Mouse (Mus musculus): ENCODE results near the gene Slc44a1. TPM values are rescaled to one million over a fixed set of nuclear protein-coding genes. Genes with fewer than 3 reads are reported as not detected.

Gene Slc44a1
- total RNA-seq (2021) = 10 to 100 TPM; 60.7 to 71.0 TPM
- long read RNA-seq, full-length matches to known transcripts = 29 of 42 reads
- long read RNA-seq, partial matches to known transcripts = 4 of 42 reads
- long read RNA-seq, other reads (novel, unspliced or antisense) = 9 of 42 reads

DNA sequence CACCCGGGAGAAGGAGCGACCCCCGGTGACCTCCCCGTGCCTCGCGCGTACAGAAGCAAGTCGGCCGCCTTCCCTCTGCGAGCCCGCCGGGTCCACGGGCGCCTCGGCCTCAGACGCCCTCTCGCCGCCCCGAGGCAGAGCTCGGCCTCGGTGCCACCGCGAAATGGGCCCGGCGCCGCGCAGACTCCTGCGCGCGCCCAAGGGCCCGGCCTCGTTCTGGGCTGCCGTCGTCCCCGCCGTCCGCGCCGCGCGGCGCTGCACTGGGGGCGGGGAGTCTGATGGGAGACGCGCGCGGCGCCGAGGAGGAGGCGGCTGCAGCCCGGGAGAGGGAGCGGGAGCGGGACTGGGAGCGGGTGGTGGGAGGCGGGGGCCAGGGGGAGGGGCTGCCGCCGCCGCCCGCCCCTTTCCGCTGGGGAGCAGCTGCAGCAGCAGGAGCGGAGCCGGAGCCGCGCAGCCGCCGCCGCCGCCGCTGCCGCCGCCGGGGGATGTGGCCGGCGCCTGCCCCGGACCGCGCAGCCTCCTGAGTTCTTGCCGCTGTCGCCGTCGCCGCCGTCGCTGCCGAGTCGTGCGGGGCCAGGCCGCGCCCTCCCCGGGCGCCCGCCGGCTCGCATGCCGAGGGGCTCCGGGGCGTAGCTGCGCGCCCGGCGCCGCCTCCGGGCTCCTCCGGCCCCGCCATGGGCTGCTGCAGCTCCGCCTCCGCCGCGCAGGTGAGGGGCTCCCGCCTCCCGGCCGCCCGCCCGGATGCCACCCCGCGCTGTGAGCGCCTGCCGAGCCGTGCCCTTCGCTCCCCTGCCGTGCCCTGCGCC lies at the start of gene Slc44a1:
Slc44a1 (plus strand) TSS at position 404 of the 806 bp plus-strand sequence.
- peak; percentile 81 to 89 for DNase-seq (ENCODE audit: low spot score in 2 of 2)

DNA sequence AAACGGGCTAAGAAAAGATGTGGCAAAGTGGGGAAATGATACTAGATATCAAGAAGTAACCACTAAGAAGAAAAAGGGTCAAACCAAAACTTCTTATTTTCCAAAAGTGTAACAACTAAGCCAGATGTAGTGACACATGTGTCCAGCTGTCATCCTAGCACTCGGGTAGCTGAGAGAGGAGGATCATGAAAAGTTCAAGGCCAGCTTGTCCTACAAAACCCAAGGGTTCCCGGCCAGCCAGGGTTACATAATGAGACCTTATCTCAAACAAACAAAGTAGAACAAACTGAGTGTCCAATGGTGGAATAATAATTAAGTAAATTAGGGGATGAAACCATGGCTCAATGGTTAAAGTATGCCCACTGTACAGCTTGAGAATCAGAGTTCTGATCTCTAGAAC lies 45.2 kb upstream of the Slc44a1 start:
- DNase-seq (ENCODE audit: low spot score in 2 of 2) = no peak

DNA sequence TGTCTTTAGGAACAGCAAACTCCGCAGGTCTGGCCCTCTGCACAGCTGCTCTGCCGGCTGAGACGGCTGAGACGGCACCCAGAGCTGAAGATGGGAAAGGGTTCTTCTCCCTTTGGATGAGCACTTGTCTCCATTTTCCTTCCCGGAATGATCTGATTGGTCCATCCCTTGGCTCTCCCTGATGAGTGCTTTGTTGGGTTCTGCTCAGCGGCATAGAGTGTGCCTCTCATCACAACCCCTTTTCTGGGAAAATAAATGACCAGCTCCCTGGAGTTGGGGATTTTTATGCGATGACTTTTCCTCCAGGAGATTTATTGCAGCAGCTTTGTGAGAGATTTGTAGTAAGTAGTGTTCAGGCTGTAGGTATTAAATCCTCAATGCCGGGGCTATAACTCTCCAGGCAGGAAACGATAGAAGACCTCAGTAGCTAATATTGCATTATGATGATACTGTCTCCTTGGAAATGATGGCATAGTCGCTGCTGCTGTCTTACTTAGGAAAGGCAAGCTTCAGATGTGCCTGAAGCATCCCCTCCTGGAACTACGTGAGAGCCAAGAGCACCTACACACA lies 43.5 kb upstream of the Slc44a1 start:
- DNase-seq (ENCODE audit: low spot score in 2 of 2) = no peak

DNA sequence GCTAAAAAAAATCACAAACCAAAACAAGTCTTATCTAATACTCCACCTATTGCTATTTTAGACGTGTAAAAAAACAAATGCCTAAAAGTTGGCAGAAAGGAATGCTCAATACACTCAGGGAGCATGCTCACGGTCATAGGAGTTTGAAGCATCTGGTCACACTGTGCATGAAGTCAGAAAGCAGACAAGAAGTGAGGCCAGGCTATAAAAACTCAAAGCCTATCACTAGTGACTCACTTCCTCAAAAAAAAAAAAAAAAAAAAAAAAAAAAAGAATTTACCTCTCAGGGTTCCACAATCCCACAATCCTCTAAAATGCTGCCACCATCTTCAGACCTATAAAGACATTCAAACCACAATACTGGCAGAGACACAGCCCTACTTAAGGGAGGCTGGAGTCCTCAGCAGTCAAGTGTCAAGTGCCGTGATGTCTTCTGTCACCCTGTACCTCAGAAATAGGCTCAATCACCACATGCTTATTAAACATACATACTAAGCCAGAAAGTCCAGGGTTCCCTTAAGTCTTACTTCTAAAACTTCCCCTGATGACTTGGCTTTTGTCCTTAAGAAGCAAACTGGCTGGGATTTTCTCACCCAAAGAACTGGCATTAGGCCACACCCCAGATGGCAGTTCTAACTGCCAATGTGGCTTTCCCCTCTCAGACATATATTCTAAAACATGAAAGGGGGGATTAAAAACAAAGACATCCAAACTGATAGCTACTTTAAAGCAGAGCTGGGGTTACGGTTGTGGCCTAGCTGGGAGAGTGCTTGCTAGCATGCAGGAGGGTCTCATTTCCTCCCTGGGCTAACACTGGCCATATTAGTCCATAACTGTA lies 42.7 kb upstream of the Slc44a1 start:
- DNase-seq (ENCODE audit: low spot score in 2 of 2) = no peak

GRCm38 (mm10) chr4:53398561-53398960 lies 41.7 kb upstream of the Slc44a1 start:
- DNase-seq (ENCODE audit: low spot score in 2 of 2) = no peak

GRCm38 (mm10) chr4:53399428-53399827 lies 40.8 kb upstream of the Slc44a1 start:
- DNase-seq (ENCODE audit: low spot score in 2 of 2) = no peak

DNA sequence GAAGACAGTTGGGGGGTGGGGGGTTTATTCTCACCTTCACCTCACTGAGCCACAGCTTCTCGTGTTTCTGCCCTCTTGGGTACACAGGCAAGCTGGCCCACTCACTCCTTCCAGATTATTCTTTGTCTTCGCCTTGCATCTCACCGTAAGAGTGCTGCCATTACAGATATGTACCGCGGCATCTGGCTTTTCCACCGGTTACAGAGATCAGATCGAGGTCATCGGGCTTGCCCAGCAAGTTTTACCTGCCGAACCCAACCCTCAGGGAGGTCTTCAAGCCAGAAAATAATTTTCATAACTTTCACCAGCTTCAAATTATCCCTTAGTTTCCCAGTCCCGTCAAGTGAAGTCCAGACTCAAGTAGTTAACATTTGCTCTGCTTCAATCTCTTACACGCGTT lies 36.8 kb upstream of the Slc44a1 start:
- no peak for DNase-seq (ENCODE audit: low spot score in 2 of 2)

- DNase-seq (ENCODE audit: low spot score in 2 of 2) = no peak
Measured at GRCm38 (mm10) chr4:53404431-53404925, 35.7 kb upstream of the Slc44a1 start.

DNA sequence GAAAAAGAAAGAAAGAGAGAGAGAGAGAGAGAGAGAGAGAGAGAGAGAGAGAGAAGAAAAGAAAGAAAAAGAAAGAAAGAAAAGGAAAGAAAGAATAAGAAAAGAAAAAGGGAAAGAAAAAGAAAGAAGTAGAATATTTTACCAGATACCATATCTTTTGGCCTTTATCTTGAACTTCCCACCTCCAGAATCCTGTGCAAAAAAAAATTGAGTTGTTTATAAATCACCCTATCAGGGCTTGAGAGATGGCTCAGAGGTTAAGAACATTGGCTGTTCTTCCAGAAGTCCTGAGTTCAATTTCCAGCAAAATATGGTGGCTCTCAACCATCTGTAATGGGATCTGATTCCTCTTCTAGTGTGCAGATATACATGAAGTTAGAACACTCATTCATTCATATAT lies 33.3 kb upstream of the Slc44a1 start:
- no peak for DNase-seq (ENCODE audit: low spot score in 2 of 2)

- no peak for DNase-seq (ENCODE audit: low spot score in 2 of 2)
Measured at GRCm38 (mm10) chr4:53408821-53409220, 31.4 kb upstream of the Slc44a1 start.

GRCm38 (mm10) chr4:53409526-53410085 lies 30.6 kb upstream of the Slc44a1 start:
- no peak for DNase-seq (ENCODE audit: low spot score in 2 of 2)

DNA sequence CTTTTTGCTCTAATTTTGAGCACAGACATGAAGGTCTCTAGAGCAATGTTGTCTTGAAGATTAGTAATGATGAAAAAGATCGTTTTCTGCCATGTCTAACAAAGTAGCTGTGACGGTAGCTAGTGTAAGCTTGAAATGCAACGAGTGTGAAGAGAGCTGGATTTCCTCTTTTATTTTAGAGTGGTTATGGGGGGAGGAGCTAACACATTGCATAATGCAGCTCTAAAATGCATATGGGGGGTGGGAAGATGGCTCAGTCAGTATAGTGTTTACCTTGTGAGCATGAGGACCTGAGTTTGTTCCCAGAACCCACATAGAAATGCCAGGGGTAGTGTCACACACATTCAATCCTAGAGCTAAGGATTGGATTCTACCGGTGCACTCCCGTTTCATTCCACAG lies 29.5 kb upstream of the Slc44a1 start:
- DNase-seq (ENCODE audit: low spot score in 2 of 2) = no peak

GRCm38 (mm10) chr4:53411958-53412870 lies 28.0 kb upstream of the Slc44a1 start:
- DNase-seq (ENCODE audit: low spot score in 2 of 2) = no peak

DNA sequence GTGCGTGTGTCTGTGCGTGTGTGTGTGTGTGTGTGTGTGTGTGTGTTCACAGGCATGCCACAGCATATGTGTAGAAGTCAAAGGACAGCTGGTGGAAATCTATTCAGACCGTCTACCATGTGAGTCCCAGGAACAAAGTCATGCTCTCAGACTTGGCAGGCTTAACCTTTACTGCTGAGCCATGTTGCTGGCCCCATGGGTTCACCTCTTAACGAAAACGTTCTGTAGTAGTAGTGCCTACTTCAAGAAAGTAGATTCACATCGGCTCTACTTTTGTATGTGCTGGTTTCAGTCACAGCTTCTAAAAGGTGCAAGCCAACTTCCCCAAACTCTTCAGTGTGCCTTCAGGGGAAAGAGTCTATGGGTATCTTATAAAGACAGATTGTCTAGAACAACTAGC lies 27.2 kb upstream of the Slc44a1 start:
- DNase-seq (ENCODE audit: low spot score in 2 of 2) = no peak

DNA sequence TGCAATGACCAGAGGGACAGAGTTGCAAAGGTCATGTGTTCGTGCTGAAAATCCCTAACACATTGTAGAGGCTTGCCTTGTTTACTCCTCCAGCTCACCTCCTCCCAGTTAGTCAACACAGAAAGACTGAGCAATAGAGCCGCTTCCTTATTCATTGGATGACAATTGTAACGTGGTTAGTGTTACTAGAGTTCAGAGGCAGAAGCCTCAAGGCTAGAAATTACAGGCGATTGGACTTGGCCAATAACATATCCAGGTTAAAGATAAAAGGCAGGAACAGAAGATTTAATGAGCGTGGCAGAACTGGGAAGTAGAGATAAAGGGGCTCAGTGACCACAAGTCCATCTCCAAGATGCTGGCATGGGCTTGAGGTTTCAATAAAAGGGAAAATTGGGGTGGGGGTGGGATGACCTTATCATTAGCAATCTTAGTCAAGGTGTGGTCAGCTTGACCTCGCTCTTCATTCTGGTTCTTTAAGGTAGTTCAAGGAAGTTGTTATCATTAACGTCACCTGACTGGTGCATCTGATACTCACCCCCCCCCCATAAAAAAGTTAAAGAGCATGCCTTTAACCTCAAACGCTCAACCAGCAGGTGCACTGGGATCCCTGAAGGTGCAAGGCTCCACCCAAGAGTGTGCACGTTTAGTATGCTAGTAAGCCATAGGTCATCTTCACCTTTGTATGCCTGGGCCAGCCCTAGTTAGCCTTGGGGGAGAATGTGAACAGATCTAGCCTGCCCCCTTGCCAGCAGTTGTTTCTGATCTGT lies 26.0 kb upstream of the Slc44a1 start:
- DNase-seq (ENCODE audit: low spot score in 2 of 2) = no peak

DNA sequence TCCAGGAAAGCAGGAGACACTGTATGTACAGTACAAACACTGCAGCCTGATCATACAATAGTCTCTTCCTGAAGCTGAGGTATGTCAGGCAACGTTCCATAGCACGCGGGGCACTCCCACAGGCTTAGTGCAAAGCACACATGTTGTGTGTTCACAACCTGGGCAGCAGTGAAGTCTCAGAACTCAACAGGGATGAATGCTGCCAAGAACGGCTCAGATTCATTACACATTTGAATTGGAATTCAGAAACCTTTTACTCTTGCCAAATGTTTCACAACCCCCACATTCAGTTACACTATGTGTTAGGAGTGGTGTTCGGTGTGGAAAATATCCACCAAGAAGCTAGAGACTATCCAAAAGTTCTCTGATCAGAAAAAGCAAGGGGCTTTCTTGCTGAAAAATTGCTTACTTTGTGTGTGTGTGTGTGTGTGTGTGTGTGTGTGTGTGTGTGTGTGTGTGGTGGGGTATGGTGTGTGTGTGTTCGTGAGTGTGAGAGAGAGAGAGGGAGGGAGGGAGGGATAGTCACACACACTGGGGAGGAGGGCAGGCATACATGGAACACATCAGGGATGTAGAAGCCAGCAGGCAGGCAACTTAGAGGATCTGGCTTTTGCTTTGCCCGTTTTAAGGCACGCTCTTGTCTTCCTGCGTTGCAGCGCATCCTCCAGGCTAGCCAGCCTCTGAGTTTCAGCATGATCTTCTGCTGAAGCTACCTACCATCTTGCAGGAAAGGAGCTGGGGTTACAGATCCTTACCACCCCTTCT lies 24.2 kb upstream of the Slc44a1 start:
- peak in 1 of 2 experiments; percentile 27 for DNase-seq (ENCODE audit: low spot score in 2 of 2)

GRCm38 (mm10) chr4:53416928-53417327 lies 23.3 kb upstream of the Slc44a1 start:
- no peak for DNase-seq (ENCODE audit: low spot score in 2 of 2)

DNA sequence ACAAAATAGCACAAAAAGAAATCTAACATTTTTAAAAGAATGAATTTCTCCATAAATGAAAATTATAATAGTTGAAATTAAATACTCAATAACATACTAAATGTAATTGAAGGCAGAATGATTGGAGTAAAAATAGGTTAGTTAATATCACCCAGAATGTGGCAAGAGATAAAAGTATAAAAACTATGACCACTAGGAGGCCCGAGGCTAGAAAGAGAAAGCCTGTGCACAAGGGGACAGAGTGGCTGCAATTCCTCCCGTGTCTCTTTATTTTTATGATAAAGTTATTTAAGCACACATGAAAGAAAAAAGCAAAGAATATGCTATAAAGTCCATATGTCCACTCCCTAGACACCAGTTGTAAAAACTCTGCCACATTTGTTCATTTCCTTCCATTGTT lies 17.4 kb upstream of the Slc44a1 start:
- no peak for DNase-seq (ENCODE audit: low spot score in 2 of 2)

DNA sequence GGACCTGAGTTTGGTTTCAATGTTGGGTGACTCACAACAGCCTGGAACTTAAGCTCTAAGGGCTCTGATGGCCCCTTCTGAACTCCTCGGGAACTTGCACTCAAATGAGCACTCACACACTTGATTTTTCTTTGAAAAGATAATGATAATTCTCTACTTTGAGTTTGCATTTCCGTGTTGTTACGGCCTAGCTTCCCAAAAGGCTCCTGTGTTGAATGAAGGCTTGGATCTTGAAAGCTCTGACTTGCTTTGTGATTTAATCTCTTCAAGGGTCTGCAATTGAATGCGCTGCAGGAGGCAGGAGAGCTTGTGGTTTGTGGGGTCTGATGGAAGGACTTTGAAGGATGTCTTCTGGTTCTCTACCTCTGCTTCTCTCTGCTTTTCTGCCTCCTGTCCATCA lies 13.1 kb upstream of the Slc44a1 start:
- DNase-seq (ENCODE audit: low spot score in 2 of 2) = no peak
